Mouse (Mus musculus) spleen, adult 2 months (tissue): ENCODE data around the gene Igfbp3.

Experiments used
- CTCF ChIP-seq: fragments of 200-500 bp; IDR thresholded peaks from 2 replicates; pipeline ENCODE4 v1.5.1; 2011; ENCODE audit warnings: mild to moderate bottlenecking, inconsistent platforms; ENCODE audit not compliant: insufficient read depth, insufficient read length, insufficient replicate concordance; ENCODE audit errors: extremely low read depth
- POLR2A ChIP-seq: fragments of 200-500 bp; IDR thresholded peaks from 2 replicates; pipeline ENCODE4 v1.6.1; 2011; ENCODE audit warnings: low read depth, low read length, inconsistent platforms

- no peak for TF ChIP-seq POLR2A
- no peak for TF ChIP-seq CTCF
Measured at GRCm38 (mm10) chr11:7192710-7193109, 21.0 kb downstream of the Igfbp3 start.
